Mouse (Mus musculus) G1E (cell line): Measurements from ENCODE around the gene Fxyd6. TPM values are rescaled to one million over a fixed set of nuclear protein-coding genes. Genes with fewer than 3 reads are reported as not detected.
A peak's percentile ranks its signal among the peaks of the same experiment; 100 is the strongest.

ENCODE experiments used
- ATAC-seq: 2 replicates; pipeline ENCODE4 v1.8.0; 2016; ENCODE audit warnings: mild to moderate bottlenecking; ENCODE audit not compliant: insufficient number of reproducible peaks, poor library complexity, low FRiP score, severe bottlenecking; ENCODE audit errors: extremely low read depth
- DNase-seq: peaks from one replicate; pipeline ENCODE4 v3.0.0; 2012; ENCODE audit warnings: low spot score
- H3K27me3 ChIP-seq: 2 replicates; pipeline ENCODE4 v1.6.1; 2012; ENCODE audit warnings: mild to moderate bottlenecking, low read length, inconsistent platforms; ENCODE audit not compliant: insufficient read depth
- H3K36me3 ChIP-seq: replicated peaks from 2 replicates; pipeline ENCODE3; 2012; ENCODE audit warnings: mild to moderate bottlenecking, inconsistent platforms
- H3K4me1 ChIP-seq: 2 replicates; pipeline ENCODE4 v1.6.1; 2012; ENCODE audit warnings: low read depth, low read length, inconsistent platforms, mixed read lengths; ENCODE audit not compliant: insufficient read depth
- H3K4me3 ChIP-seq: 2 replicates; pipeline ENCODE4 v1.5.1; 2012; ENCODE audit warnings: low read depth, mild to moderate bottlenecking, inconsistent platforms, low read length, moderate library complexity, mixed read lengths
- H3K9me3 ChIP-seq: replicated peaks from 2 replicates; pipeline ENCODE4 v1.6.1; 2012; ENCODE audit warnings: inconsistent platforms
- CTCF ChIP-seq: IDR thresholded peaks from 2 replicates; pipeline ENCODE4 v1.5.1; 2012; ENCODE audit warnings: low read depth, low read length, inconsistent platforms, mixed read lengths
- GATA1 ChIP-seq: IDR thresholded peaks from 2 replicates; pipeline ENCODE4 v1.6.1; 2012; ENCODE audit warnings: borderline replicate concordance, low read length, inconsistent platforms, mixed read lengths
- GATA2 ChIP-seq: IDR thresholded peaks from 2 replicates; pipeline ENCODE4 v1.6.1; 2012; ENCODE audit warnings: low read depth, low read length, inconsistent platforms, borderline replicate concordance
- POLR2AphosphoS5 ChIP-seq: IDR thresholded peaks from 2 replicates; pipeline ENCODE4 v1.6.1; 2012; ENCODE audit warnings: low read depth, low read length, inconsistent platforms; ENCODE audit not compliant: insufficient replicate concordance
- TAL1 ChIP-seq: conservative IDR thresholded peaks from 2 replicates; pipeline ENCODE4 v1.6.1; 2012; ENCODE audit warnings: low read depth, low read length, inconsistent platforms, mixed read lengths
- polyA plus RNA-seq: library from polyadenylated mRNA; stranded (reverse); fragments of >175 nt; gene quantifications from 2 replicates; pipeline ENCODE4 v1.2.3, GENCODE M21; 2012
- total RNA-seq, 2 experiments: library from RNA; stranded (forward) in 1 of 2; stranded (reverse) in 1 of 2; fragments of 200-1000 nt in 1 of 2; fragments of >200 nt in 1 of 2; fragmentation: Nextera tagmentation in 1 of 2; gene quantifications; 2 replicates each; pipeline ENCODE4 v1.2.3; 2014 to 2017

The Fxyd6 gene
- total and polyA plus RNA-seq, 3 experiments, result 0.16 TPM; not detected in 2

DNA sequence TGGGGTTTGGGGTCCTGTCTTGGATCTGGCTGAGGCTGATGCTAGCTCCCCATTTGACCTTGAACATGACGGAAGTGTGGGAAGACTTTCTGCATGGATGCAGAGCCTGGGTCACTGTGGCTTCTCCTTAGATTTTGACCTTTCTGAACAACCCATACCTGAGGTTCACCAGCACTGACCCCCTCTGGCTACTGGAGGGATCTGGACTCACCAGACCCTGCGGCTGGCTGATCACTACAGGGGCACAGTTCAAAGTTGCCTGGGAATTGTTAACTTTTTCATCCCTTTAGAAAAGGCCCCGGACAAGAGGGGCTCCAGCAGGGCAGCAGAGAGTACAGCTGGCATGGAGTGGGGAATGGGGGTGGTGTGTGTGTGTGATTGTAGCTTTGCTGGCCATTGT, 36.8 kb downstream of the Fxyd6 start:
- Histone ChIP-seq H3K9me3 (no peaks in the 10 kb centered on the region), H3K27me3 (peaks cover 3% of the 10 kb centered on the region; the same call in 1 of the 2 replicates), H3K4me1 (no peaks in the 10 kb centered on the region), H3K36me3 (no peaks in the 10 kb centered on the region), H3K4me3 (no peak overlapping the region)
- ATAC-seq, result no peak
- no peak for DNase-seq
- TF ChIP-seq TAL1 (no peak), CTCF (no peak), POLR2AphosphoS5 (no peak), GATA1 (no peak), GATA2 (no peak)

DNA sequence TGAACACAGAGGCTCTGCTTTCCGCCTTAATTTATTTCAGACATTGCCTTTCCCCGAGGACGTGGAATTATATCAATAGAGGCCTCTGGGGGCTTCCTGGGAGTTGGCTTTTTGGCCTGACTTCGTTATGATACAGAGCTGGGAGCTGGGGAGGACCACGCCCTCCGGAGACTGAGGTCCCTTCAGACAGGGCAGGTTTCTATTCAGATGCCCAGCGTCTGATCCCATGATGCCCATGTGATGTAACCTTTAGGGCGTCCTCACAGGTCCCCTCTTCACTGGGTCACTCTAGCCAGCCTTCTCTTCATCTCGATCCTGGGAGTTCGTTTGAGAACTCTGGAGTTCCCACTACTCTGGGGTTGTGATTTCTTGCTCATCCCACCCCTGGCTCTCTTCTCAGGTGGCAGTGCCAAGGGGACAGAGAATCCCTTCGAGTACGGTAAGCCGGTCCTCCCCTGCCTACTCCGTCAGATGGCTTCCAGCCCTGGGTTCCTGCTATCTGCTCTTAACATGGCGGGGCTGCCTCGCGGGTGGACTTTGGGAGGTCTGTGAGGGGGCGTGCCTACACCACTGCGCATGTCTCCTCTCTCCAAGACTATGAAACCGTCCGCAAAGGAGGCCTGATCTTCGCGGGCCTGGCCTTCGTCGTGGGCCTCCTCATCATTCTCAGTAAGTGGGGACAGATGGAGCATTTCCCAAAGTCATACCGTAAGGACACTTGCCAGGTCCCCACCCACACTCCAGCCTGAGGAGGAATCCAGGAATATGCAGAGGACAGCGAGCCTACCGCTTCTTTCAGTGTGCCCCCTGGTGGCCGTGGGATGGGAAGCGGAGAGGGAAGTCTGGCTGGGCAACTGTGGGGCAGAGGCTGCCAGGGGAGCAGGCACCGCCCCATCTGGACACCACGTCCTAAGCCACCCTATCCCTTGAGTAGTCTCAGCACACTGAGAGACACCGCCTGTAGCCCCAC, 38.0 kb downstream of the Fxyd6 start:
- ATAC-seq, result no peak

DNA sequence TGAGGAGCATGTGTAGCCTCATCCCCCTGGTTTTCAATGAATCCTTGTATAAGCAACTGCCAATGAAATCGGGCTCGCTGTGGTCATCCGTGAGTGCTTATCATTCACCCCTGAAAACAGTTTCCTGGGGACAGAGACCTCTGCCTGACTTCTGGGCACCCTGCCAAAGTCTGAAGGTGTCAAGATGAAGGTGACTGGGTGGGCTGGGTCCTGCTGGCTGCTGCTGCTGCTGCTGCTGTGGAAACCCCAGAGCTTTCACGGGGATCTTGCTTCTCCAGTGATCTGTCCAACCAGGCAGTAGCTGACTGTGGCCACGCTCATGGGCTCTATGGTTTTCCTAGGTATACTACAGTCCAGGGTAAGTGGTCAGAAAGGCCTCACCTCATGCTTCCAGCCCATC, 40.2 kb downstream of the Fxyd6 start:
- no peak overlapping the region for H3K4me3 ChIP-seq
- H3K4me1 ChIP-seq, result no peaks in the 10 kb centered on the region
- DNase-seq, result no peak
- no peaks in the 10 kb centered on the region for H3K9me3 ChIP-seq
- peaks cover 3% of the 10 kb centered on the region; the same call in 1 of the 2 replicates for H3K27me3 ChIP-seq
- TF ChIP-seq GATA2 (no peak), CTCF (no peak), TAL1 (no peak), POLR2AphosphoS5 (no peak), GATA1 (no peak)
- H3K36me3 ChIP-seq, result no peaks in the 10 kb centered on the region
- ATAC-seq, result no peak

More for the DNA sequence above, 38.0 kb downstream of the Fxyd6 start:
- no peak for DNase-seq
- no peaks in the 10 kb centered on the region for H3K9me3 ChIP-seq
- peaks cover 3% of the 10 kb centered on the region; the same call in 1 of the 2 replicates for H3K27me3 ChIP-seq
- H3K4me3 ChIP-seq, result no peak overlapping the region
- no peaks in the 10 kb centered on the region for H3K4me1 ChIP-seq
- H3K36me3 ChIP-seq, result no peaks in the 10 kb centered on the region
- no peak for TF ChIP-seq POLR2AphosphoS5
- no peak for TF ChIP-seq TAL1
- TF ChIP-seq CTCF, result no peak
- no peak for TF ChIP-seq GATA1
- TF ChIP-seq GATA2, result no peak

DNA sequence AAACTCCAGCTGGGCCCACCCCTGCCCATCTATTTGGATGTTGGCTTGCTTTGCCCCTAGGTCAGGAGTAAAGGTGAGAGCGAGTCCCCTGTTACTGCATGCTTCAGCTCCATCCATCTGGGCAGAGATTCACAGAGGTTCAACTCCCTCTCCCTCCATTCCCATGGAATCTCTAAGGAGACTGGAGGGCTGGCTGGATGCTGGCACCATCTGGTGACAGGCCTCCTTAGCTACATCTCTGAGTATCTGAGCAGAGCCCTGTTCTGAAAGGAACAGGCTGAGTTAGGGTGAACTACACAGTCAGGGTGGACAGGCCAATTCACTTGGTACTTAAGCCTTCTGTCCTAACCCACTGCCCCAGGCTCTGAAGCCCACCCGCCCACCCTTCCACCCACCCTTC, 40.6 kb downstream of the Fxyd6 start:
- Histone ChIP-seq H3K9me3 (no peaks in the 10 kb centered on the region), H3K36me3 (no peaks in the 10 kb centered on the region), H3K4me1 (no peaks in the 10 kb centered on the region), H3K4me3 (no peak overlapping the region), H3K27me3 (peaks cover 3% of the 10 kb centered on the region; the same call in 1 of the 2 replicates)
- DNase-seq (no peak), ATAC-seq (no peak)
- TF ChIP-seq CTCF (no peak), GATA1 (no peak), TAL1 (no peak), GATA2 (no peak), POLR2AphosphoS5 (no peak)

DNA sequence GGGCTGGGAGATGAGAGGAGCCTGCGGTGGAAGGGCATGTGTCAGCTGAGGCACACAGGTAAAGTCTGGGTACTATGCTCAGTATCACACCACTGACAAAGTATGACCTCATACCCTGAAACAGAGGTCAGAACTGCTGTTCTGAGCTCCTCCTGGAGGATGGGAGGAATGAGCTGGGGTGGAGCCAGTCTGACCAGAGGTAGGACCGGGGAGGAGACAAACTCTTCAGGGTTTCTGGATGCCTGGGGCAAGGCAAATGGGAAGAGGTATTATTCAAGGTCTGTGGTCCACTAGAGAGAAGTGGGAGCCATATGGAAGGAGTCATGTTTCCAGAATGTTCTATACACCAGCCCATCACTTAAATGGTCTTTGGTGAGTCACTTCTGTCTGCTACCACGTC, 41.1 kb downstream of the Fxyd6 start:
- DNase-seq (no peak), ATAC-seq (no peak)
- no peaks in the 10 kb centered on the region for H3K4me1 ChIP-seq
- TF ChIP-seq GATA1 (no peak), CTCF (no peak), GATA2 (no peak), POLR2AphosphoS5 (no peak), TAL1 (no peak)
- H3K36me3 ChIP-seq, result no peaks in the 10 kb centered on the region
- H3K4me3 ChIP-seq, result no peak overlapping the region
- no peaks in the 10 kb centered on the region for H3K9me3 ChIP-seq
- peaks cover 3% of the 10 kb centered on the region; the same call in 1 of the 2 replicates for H3K27me3 ChIP-seq

DNA sequence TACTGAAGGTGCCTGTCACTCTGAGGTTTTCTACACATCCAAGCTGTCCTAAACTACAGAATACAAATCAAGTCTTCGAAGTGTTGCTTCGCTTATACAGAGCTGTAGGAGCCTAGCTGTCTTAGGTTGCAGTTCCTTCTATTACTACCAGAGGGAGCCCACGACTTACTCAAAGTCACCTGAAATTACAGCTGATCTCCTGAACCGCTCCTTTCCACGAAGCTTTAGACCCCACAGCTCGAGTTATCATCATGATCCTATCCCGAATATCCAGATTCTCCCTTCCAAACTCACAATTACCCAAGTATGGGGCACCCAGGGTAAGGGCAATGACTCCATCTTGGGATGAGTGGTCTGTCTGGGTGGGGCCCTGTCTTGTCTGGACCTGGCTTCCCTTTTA, 41.8 kb downstream of the Fxyd6 start:
- ATAC-seq, result no peak
- peak; percentile 27 for DNase-seq
- Histone ChIP-seq H3K9me3 (no peaks in the 10 kb centered on the region), H3K4me1 (peaks cover 2% of the 10 kb centered on the region; the same call in 1 of the 2 replicates), H3K36me3 (no peaks in the 10 kb centered on the region), H3K27me3 (peaks cover 3% of the 10 kb centered on the region; the same call in 1 of the 2 replicates), H3K4me3 (no peak overlapping the region)
- no peak for TF ChIP-seq POLR2AphosphoS5
- TF ChIP-seq CTCF, result no peak
- TF ChIP-seq TAL1, result no peak
- no peak for TF ChIP-seq GATA1
- TF ChIP-seq GATA2, result no peak
